Mouse (Mus musculus) liver, adult 2 months (tissue): ENCODE measurements around the gene Cdc42ep3.

Source experiments
- CTCF ChIP-seq: fragments of 200-500 bp; IDR thresholded peaks from 2 replicates; pipeline ENCODE4 v1.5.1; 2011; ENCODE audit warnings: low read depth, low read length, control low read depth
- POLR2A ChIP-seq: fragments of 200-500 bp; IDR thresholded peaks from 2 replicates; pipeline ENCODE4 v1.6.1; 2011; ENCODE audit warnings: low read length, control low read depth; ENCODE audit not compliant: insufficient read depth; ENCODE audit errors: extremely low read depth

DNA sequence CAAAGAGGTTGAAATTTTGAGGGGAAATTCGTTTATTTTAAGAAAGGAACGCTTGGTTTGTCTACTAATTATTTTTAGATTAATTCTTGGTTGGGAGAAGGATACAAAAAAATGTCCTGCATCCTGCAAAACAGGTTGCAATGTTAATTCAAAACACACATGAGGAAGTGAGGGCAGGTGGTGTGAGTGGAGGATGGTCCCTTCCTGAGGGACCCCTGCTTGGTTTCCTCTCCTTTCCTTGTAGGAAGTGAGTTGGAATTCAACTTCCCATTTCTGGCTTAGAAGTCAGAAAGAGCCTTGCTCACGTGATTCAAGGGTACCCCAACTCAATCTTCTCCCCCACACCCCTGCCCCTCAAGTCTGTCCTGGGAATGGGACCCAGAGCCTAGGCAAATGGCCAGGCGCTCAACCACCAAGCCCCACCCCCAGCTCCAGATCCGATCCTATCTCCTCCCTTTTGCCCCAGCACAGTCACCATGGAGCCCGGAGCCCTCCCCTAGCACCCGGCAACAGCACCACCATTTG lies 12.9 kb downstream of the Cdc42ep3 start:
- TF ChIP-seq CTCF: no peak
- no peak for TF ChIP-seq POLR2A
